Mouse (Mus musculus) testis, adult 2 months (tissue): ENCODE data around the gene Lrfn2. TPM values are rescaled to one million over a fixed set of nuclear protein-coding genes. Genes with fewer than 3 reads are reported as not detected.

Experiments
- H3K27ac ChIP-seq: fragments of 200-500 bp; 2 replicates; pipeline ENCODE4 v1.5.1; 2012; ENCODE audit warnings: low read depth, low read length; ENCODE audit not compliant: control insufficient read depth, insufficient read depth
- H3K27me3 ChIP-seq: fragments of 200-500 bp; 2 replicates; pipeline ENCODE4 v1.6.1; 2012; ENCODE audit warnings: mild to moderate bottlenecking, low read length, moderate library complexity; ENCODE audit not compliant: control insufficient read depth, insufficient read depth
- H3K36me3 ChIP-seq: fragments of 200-500 bp; 2 replicates; pipeline ENCODE4 v1.6.1; 2012; ENCODE audit warnings: mild to moderate bottlenecking, low read length; ENCODE audit not compliant: control insufficient read depth, insufficient read depth
- H3K4me1 ChIP-seq: fragments of 200-500 bp; 2 replicates; pipeline ENCODE4 v1.6.1; 2012; ENCODE audit warnings: low read length; ENCODE audit not compliant: control insufficient read depth, insufficient read depth
- H3K4me3 ChIP-seq: fragments of 200-500 bp; 2 replicates; pipeline ENCODE4 v1.5.1; 2012; ENCODE audit warnings: low read depth, mild to moderate bottlenecking, low read length, moderate library complexity, mixed read lengths; ENCODE audit not compliant: control insufficient read depth
- CTCF ChIP-seq: fragments of 200-500 bp; IDR thresholded peaks from 2 replicates; pipeline ENCODE4 v1.5.1; 2012; ENCODE audit warnings: low read depth, mild to moderate bottlenecking, inconsistent platforms, low read length, moderate library complexity; ENCODE audit not compliant: control insufficient read depth, insufficient read depth, insufficient replicate concordance
- POLR2A ChIP-seq: fragments of 200-500 bp; IDR thresholded peaks from 2 replicates; pipeline ENCODE4 v1.6.1; 2012; ENCODE audit warnings: low read depth, mild to moderate bottlenecking, inconsistent platforms, low read length, moderate library complexity; ENCODE audit not compliant: control insufficient read depth
- polyA plus RNA-seq: library from polyadenylated mRNA; depleted of rRNA; stranded (reverse); fragments of >200 nt; gene quantifications from 2 replicates; pipeline ENCODE4 v1.2.3, GENCODE M21; 2012

Gene Lrfn2
- polyA plus RNA-seq, 1 experiment: 0.04 TPM

GRCm38 (mm10) chr17:49124642-49125041 is 192.5 kb downstream of the Lrfn2 start:
- Histone ChIP-seq H3K27ac (no peak overlapping the region), H3K36me3 (no peaks in the 10 kb centered on the region), H3K27me3 (no peaks in the 10 kb centered on the region), H3K4me3 (no peak overlapping the region), H3K4me1 (no peaks in the 10 kb centered on the region)
- no peak for TF ChIP-seq POLR2A
- no peak for TF ChIP-seq CTCF
